Mouse (Mus musculus) monocyte, adult 2 months (primary cell): ENCODE results near the gene Angel2.
A peak's percentile ranks its signal among the peaks of the same experiment; 100 is the strongest.
"Not testable (repeated sequence)": the region's sequence is repeated elsewhere in the genome, so short reads cannot be mapped to it uniquely, and the experiment has no call there.

ENCODE experiments used
- DNase-seq, 2 experiments: peaks; one replicate each; pipeline ENCODE4 v3.0.0; 2022; ENCODE audit warnings: low spot score in 2 of 2, low read depth in 1 of 2

Gene Angel2

DNA sequence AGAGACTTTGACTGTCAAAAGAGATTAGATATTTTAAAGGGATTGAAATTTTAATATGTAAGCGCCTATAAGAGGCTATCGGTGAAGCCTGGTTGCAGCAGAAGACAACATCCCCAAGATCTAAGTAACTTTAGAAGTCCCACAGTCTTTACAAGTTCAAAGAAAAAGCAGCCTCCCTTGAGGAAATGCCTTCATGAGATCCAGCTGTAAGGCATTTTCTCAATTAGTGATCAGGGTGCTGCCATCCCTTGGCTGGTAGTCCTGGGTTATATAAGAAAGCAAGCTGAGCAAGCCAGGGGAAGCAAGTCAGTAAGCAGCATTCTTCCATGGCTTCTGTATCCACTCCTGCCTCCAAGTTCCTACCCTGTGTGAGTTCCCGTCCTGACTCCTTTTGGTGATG is at the start of gene Angel2:
Gene Angel2 (plus strand): TSS at position 301 of the 400 bp plus-strand sequence.
- DNase-seq, result not testable (repeated sequence)

DNA sequence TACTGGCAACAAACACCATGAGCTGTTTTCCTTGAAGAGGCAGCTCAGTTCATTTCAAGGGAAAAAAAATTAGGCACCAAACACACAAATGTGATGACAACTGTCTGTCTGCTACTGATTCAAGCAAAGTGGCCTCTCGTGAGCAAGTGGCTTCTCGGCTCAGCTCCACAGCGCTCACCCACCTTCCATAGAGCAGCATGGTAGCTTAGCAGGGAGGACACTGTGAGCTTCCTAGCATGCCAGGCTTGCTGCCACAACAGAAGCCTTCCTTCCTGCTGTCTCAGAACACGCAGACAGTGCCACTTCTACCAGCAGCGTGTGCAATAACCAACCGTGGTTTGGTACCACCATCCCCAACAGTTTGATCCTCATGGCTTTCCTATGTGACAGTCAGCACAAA is 49.2 kb upstream of the Angel2 start:
- DNase-seq, result no peak

- no peak for DNase-seq
These were observed 44.3 kb upstream of the Angel2 start for GRCm38 (mm10) chr1:190880638-190881037.

DNA sequence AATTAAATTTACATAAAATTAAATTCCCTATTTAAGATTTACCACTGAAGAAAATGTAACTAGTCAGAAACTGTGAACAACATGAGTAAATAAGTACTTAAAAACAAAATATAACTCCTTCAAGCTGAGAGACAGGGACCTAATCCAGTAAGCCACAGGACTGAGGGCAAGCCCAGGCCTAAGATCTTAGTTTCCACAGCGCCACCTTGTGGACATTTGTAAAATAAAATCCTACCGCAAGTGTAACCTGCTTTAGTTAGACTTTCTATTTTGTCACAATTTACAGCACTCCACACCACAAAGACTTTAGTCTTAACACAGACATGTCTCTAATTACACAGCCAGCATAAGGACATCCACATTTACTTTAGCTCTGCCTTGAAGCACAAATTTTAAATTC is 43.5 kb upstream of the Angel2 start:
- no peak for DNase-seq

- DNase-seq, result no peak
These were observed 38.9 kb upstream of the Angel2 start for GRCm38 (mm10) chr1:190886014-190886413.

DNA sequence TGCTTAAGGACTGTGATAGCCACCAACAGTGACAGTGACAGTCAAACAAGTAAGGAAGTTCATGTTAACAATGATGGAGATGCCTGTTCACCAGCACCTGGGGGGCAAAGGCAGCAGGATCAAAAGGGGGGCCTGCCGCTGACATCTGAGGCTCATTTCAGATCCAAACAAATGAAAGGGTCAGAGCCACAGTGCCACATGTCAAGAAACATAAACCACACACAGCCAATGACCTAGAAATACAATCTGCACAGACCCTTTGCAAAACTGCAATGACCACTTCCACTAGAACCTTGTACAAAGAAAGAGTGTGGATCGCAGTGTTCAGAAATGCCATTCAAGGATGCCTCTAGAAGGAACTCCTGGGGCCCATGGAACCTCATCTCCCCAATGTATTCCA is 36.9 kb upstream of the Angel2 start:
- no peak for DNase-seq

GRCm38 (mm10) chr1:190888646-190889045 is 36.3 kb upstream of the Angel2 start:
- DNase-seq, result no peak

DNA sequence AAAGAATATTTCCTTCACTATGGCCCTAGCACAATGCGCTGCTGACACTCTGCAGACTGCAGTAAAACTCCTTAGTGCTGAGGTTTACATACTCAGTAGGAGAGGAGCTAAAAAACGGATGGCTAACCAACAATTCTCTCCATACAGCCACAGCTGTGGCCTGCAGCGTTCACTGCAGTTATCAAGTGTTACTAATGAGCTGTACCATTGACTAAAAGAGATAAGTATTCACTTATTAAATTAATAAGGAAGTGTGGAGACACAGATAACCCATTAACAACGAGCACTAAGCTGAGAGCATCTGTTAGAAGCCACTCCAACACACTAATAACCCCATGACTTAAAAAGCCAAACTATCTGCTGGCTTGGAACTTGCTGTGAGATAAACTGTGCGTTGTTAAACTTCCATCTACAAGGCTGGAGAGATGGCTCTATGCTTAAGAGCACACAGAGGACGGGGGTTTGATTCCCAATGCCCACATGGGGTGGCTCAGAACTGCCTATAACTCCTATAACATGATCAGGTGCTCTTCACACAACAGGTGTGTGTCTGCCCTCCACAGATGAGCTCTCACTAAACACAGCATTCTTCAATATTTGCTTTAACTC is 31.2 kb upstream of the Angel2 start:
- no peak for DNase-seq

- no peak for DNase-seq
These were observed 26.7 kb upstream of the Angel2 start for GRCm38 (mm10) chr1:190898186-190898585.

DNA sequence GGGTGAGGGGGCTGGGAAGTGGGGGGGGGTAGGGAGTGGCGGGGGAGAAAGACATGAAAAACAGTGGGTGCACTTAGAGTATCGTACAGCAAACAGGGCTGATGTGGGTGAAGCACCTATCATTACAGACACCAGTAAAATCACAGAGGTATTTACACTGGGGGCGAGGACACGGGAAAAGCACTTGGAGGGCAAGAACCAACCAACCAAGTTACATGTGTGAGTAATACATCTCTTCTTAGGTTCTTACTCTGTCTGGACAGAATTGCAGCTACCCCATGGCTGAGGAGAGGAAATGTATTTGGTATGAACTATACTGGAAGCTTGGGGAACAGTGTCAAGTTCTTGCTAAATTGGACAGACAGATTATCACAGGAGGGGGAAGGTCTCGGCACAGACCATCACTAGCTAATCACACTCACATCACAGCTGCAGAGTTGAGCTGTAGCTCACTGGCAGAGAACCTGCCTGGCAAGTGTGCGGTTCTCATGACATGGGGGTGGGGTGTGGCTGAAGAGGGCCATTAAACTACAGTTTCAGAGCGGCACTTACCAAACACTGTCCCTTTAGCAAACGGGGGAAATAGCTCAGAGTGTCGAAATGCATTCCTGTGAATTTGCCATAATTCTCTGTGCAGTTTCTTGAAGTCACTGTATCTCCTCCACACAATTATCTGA is 25.9 kb upstream of the Angel2 start:
- no peak for DNase-seq

DNA sequence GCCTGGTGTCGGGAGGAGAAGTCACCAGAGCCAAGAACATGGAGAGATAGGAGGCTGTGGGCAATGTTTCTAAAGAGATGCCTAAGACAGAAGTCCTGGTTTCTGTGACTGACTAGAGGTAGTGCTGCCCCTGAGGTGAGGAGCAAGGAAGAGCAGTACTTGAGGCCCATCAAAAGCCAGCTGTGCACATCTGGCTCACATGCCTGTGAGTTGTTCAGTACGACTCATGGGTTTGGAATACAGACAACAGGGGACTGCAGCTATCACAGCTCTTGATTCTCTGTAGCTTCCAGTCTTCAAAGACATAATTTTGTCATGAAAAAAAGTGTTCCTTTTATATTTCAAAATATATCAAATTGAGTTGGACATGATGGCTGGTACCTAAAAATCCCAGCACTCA is 23.8 kb upstream of the Angel2 start:
- DNase-seq, result no peak

- DNase-seq, result no peak
These were observed 20.8 kb upstream of the Angel2 start for GRCm38 (mm10) chr1:190904136-190904535.

- DNase-seq, result no peak
These were observed 20.2 kb upstream of the Angel2 start for GRCm38 (mm10) chr1:190904714-190905113.

DNA sequence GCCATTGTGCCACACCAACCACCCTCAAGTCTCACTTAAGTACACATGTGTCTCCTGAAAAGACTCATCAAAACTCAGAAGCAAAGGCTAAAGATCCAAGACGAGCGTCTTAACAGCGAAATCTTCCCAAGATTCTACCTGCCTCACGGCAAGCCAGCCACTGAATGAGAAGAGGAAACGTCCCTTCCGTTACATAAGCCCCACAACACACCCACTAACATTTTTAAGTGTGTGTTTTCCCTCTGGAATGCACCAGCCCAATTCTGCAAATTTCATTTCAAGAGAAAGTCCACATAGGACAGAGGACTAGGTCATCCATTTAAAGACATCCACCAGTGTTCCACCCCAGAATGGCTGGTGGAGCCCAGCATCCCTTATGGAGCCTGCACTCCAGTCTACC is 14.1 kb upstream of the Angel2 start:
- DNase-seq, result no peak

GRCm38 (mm10) chr1:190911415-190912123 is 13.3 kb upstream of the Angel2 start, which contains the start of gene Rps6kc1:
TSS of gene Rps6kc1 (minus strand) at chr1:190911770.
- peak in 1 of 2 experiments; percentile 33 for DNase-seq

GRCm38 (mm10) chr1:190912623-190913022 is 12.3 kb upstream of the Angel2 start:
- DNase-seq, result no peak

DNA sequence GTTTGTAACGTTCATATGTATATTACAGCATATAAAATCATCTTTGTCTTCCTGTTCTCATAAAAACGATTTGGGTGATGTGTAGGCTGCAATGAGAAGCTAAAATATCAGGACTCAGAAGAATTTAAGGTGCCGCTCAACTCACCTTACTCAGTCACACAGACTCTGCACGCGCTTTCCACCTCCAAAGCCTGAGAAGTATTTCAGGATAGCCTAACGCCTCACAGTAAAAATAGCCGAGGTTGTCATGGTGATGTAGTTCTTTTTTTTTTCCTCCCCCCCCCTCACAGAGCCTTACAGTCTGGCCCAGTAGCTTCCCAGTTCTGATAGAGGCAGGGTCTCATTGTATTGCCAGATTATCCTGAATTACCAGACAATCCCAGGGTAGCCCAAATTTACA is 6.0 kb upstream of the Angel2 start:
- no peak for DNase-seq

GRCm38 (mm10) chr1:190919725-190920469 is 5.0 kb upstream of the Angel2 start:
- no peak for DNase-seq

GRCm38 (mm10) chr1:190927311-190927710 is 2.4 kb downstream of the Angel2 start:
- no peak for DNase-seq

DNA sequence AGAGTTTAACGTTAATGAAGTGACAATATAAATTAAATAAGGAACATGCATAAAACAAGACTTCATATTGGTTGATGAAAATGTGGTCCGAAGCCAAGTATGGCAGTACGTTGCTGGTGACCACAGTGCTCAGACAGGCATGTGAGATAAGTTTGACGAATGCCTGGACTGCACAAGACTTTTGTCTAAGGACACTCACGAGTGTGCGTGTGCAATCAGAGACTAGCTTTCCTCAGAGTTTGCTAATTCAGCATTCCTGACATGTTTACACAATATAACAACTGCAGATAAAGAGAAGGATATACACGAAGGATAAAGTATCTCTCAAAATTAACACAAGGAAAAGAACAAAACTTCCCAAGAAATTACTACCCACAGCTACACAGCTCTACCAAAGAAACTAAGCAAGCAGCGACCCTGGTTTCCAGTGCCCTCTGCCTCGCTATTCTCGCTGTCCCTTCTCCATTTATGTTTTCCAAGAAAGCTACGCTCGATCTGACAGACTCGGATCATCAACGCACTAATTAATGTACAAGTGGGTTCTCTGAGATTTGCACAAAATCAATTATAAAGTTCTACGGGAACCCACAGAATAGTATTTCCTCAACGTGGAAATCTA is 2.9 kb downstream of the Angel2 start:
- DNase-seq, result no peak

DNA sequence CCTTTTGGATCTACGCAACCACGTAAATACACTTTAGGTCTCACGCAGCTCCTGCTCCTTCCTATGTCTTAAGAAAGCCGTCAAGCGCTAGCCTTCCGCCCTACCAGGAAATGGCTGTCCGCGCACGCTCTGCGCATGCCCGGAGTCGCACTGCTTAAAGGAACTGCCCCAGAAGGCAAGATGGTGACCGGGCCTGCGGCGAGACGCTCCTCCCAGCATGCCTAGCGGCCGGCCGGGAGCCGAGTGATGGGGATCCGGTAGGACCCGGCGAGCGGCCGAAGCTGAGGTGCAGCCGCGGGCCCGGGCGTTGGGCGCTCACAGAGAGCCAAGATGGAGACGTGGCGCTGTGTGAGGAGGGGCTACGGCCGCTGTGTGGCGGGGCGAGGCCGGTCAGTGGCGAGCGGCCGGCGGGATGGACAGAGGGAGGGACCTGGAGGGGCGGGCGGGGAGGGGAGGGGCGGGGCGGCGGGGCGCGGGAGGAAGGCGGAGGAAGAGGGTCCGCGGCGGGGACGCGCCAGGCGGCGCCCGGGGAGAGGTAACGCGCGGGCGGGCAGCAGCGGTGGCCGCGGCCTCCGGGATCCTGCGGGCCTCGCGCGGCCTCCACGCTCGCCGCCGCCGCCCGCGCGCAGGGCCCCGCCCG is 3.6 kb downstream of the Angel2 start:
- DNase-seq, result peak; percentile 91 to 95
